Mouse (Mus musculus) c-Kit-negative CD71-positive TER-119-positive erythroid progenitor cells, embryonic 14.5 days (primary cell): ENCODE results near the gene Trhde.

Source experiments
- DNase-seq: peaks from one replicate; pipeline ENCODE4 v3.0.0-alpha.2; 2013; ENCODE audit warnings: low read depth, low spot score

The Trhde gene

GRCm38 (mm10) chr10:114735678-114736077 is 66.4 kb downstream of the Trhde start:
- DNase-seq = no peak

- no peak for DNase-seq
Observed at GRCm38 (mm10) chr10:114735111-114735510, 67.0 kb downstream of the Trhde start.

- no peak for DNase-seq
Observed at GRCm38 (mm10) chr10:114725591-114725990, 76.5 kb downstream of the Trhde start.

- no peak for DNase-seq
Observed at GRCm38 (mm10) chr10:114701791-114702190, 100.3 kb downstream of the Trhde start.

- DNase-seq = no peak
Observed at GRCm38 (mm10) chr10:114671791-114672415, 130.2 kb downstream of the Trhde start.

DNA sequence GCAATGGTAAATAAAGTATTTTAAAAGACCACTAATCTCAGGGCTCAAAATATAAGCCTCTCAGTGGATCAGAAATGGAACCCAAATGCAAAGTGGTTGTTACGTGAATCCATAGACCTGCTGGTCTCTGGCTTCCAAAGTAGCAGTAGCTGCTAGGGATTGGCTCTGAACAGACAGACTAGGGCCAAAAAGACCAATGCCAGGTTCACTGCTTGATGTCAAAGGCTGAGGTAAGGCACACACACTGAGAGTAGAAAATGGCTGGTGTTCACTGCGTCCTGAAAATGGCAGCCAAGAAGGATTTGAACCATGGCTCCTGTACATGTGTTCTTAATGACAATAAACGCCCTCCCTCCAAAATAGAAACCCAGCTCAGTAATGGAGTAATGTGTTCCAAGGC is 209.1 kb downstream of the Trhde start:
- DNase-seq = no peak

DNA sequence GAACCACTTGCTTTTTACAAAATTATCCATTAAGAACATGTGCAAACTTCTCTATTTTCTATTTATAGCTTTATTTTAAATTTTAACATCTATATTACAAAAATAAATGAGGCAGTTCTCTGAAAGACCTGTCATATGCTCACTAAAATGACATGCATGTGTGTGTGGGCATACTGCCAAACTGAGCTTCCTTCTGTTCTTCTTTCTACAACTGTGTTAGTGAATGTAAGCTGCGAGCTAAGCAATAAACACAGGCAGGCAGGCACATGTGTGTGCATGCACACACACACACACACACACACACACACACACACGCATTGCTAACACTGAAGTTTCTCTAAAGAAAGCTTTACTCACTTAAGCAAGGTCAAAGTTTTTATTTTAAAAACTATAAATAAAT is 223.2 kb downstream of the Trhde start:
- DNase-seq = no peak

DNA sequence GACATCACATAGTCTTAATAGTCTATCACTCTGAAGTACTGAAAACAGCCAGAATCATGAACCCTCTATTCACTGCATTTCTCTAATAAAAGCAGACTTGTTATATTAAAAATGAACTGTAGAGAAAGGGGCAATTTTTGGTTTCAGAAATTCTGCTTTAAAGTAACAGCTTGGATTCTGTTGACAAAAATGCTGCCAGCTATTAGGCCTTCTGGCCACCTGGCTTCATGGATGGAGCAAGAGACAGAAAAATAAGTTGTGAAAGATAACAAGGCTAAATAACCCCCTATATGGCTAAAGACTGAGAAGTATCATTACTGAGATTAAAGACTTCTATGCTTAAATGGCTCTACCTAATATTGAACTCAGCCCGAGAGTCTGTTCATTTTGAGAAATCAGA is 234.2 kb downstream of the Trhde start:
- DNase-seq = no peak

- DNase-seq = no peak
Observed at GRCm38 (mm10) chr10:114509186-114509585, 292.9 kb downstream of the Trhde start.

DNA sequence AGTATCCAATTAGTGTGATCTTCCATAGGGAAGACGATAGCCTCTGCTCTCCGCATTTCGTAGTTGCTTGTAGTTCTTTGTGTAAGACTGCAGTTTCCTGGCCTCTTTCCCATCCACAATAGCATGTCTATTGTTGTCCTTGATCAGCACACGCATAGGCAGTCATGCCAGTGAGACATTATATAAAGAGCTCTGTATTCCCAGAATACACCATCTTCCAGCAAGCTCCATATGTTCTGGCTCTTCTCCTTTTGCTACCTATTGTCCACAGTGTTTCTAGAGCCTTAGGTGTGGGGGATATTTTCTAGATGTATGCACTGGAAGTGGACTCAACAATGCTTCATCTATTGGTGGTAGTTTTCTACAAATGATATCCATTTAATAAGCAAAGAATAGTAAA is 313.3 kb downstream of the Trhde start:
- DNase-seq = no peak

- no peak for DNase-seq
Observed at GRCm38 (mm10) chr10:114455591-114455990, 346.5 kb downstream of the Trhde start.

GRCm38 (mm10) chr10:114448116-114448515 is 354.0 kb downstream of the Trhde start:
- DNase-seq = no peak

DNA sequence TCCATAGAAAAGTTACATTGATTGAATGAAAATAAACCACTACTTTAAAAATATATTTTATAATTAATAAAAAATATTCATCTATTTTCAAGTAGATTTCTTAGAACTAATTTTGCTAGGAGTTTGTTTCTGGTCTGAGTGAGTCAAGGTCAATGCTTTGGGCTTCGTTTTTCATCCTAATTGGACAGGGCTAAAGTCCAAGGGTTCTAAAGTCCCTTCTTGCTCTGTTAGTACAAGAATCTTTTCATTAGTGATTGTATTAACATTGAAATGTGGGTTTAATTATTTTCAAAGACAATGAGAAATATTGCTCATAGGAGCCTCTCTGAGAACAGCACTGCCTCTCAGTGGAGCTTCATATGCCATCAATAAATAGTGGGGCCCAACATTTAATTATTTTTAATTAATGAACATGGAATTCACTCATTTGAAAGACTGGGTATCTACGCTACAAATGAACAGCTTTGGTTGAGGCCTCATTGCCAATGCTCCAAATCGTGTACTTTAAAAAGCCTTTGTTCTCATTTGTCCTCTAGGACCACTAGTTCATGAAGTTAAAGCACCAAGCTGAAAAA is 383.1 kb downstream of the Trhde start:
- no peak for DNase-seq

DNA sequence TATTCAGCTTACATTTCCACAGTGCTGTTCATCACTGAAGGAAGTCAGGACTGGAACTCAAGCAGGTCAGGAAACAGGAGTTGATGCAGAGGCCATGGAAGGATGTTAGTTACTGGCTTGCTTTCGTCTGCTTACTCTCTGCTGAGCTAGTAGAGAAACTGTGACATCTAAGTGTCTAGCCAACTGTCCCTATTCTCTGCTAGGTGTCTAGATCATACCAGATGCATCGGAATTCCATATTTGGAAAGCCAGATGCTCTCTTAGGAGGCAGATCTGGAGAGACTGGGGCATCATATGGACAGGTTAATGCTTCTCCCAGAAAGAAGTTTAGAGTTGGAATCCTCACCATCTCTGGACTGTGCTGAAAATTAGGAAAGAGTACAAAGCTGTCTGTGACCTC is 386.4 kb downstream of the Trhde start:
- no peak for DNase-seq

DNA sequence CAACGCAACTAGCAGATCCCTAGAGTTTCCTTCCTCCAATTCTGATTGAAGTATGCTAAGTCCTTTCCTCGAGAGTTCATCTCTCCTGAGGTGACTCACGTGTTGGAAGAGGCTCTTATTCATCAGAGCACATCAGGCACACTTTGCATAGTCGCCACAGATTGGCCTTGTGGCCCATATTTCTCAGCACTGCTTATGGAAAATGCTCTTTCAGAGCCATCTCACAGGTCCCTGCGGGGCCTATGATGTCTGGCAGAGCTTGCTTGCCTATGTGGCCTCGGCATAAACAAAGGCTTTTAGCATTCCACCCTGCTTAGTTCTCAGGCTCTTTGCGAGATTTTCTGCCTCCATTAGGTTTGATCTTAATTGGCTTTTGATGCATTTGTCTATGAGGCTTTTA is 396.8 kb downstream of the Trhde start:
- DNase-seq = no peak

GRCm38 (mm10) chr10:114403795-114404194 is 398.3 kb downstream of the Trhde start:
- no peak for DNase-seq

DNA sequence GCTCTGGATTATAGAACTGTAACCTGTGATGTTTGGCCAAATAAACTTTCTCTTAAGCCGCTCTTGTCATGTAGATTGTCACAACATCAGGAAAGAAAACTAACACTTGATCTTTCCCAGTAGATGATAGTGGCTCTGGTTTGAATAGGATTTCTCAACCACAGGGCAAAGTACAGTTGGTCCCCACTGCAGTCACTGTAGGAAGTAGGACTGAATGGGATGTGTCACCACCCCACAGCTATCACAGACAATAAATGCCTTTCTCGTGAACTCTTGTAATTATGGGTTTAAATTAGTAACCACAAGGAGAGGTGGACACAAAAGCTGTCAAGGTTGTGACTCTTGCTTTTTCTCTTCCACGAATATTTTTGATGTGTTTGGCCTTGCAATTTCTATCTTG is 431.3 kb downstream of the Trhde start:
- DNase-seq = no peak

GRCm38 (mm10) chr10:114363442-114363841 is 438.7 kb downstream of the Trhde start:
- DNase-seq = no peak

DNA sequence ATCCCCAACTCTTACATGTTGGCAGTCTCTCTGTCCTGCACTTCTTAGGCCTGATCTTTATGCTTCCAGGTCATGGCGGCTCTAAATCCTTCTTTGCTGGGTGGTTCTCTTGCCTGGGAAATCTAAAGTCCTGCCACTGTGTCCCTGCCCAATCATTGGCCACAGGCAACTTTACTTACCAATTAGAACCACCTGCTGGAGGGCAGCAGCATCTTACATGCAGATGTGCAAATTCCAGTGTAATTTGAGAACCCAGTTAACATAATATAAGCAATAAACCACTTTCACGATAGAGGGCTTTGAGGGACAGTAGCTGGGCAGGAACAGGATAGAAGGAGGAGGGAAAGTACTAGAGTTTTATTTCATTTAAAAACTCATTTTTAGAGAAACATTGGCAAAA is 439.5 kb downstream of the Trhde start:
- DNase-seq = no peak
